Mouse (Mus musculus): ENCODE measurements around the gene Sh3gl3.

GRCm38 (mm10) chr7:82191604-82192003, 18.0 kb downstream of the Sh3gl3 start:
- TF ChIP-seq POLR2A (IDR thresholded peaks at IDR 0.05; ENCODE audit: low read depth, low read length) (no peak), ZKSCAN1 (IDR thresholded peaks at IDR 0.05; ENCODE audit: borderline replicate concordance, low read depth, low read length) (no peak), MAX (IDR thresholded peaks at IDR 0.05; ENCODE audit: low read length) (no peak), UBTF (IDR thresholded peaks at IDR 0.05; ENCODE audit: low read depth, low read length) (no peak), ZC3H11A (IDR thresholded peaks at IDR 0.05; ENCODE audit: low read depth, low read length) (no peak), CTCF (conservative IDR thresholded peaks at IDR 0.05 in 1 of 2, IDR thresholded peaks at IDR 0.05 in 1 of 2; ENCODE audit: low read depth in 2 of 2, low read length in 2 of 2) (no peak), GABPA (IDR thresholded peaks at IDR 0.05; ENCODE audit: insufficient replicate concordance, low read depth, low read length) (no peak), CHD2 (IDR thresholded peaks at IDR 0.05; ENCODE audit: low read length) (no peak)

All from CH12.LX (cell line).